Mouse (Mus musculus) MEL (cell line): ENCODE measurements at regions not wholly inside any gene's neighbourhood (a gene's known extent, or its start where the extent isn't known, plus 50 kb on each side); places are given as distances from the start of the nearest gene placed in this dataset.

ENCODE experiments used
- DNase-seq: peaks from one replicate; pipeline ENCODE4 v3.0.0; 2011; ENCODE audit warnings: low read depth, low spot score
- H3K27ac ChIP-seq: 2 replicates; pipeline ENCODE4 v1.5.1; 2012; ENCODE audit warnings: low read depth, mild to moderate bottlenecking, control low read depth, low read length, moderate library complexity; ENCODE audit not compliant: control insufficient read depth
- H3K27me3 ChIP-seq, 2 experiments: fragments of 150-350 bp in 1 of 2; sonication (generic) in 1 of 2; 2 replicates each; pipeline ENCODE4 v1.6.1; 2012; ENCODE audit warnings: low read length in 2 of 2, mild to moderate bottlenecking in 2 of 2, improper control_type of control experiment in 1 of 2, moderate library complexity in 1 of 2; ENCODE audit not compliant: insufficient read depth in 2 of 2, control insufficient read depth in 1 of 2
- H3K36me3 ChIP-seq, 2 experiments: 2 replicates each; pipeline ENCODE4 v1.6.1; 2012 to 2014; ENCODE audit warnings: low read length in 2 of 2, improper control_type of control experiment in 1 of 2, inconsistent platforms in 1 of 2, mild to moderate bottlenecking in 1 of 2; ENCODE audit not compliant: insufficient read depth in 2 of 2, control insufficient read depth in 1 of 2
- H3K4me1 ChIP-seq, 2 experiments: fragments of 150-350 bp in 1 of 2; sonication (generic) in 1 of 2; 2 replicates each; pipeline ENCODE4 v1.6.1; 2012; ENCODE audit warnings: low read length in 2 of 2, improper control_type of control experiment in 1 of 2, mild to moderate bottlenecking in 1 of 2; ENCODE audit not compliant: insufficient read depth in 2 of 2, control insufficient read depth in 1 of 2
- H3K4me3 ChIP-seq, 2 experiments: fragments of 150-350 bp in 1 of 2; sonication (generic) in 1 of 2; 2 replicates each; pipeline ENCODE4 v1.5.1; 2012; ENCODE audit warnings: low read depth in 2 of 2, low read length in 2 of 2, mild to moderate bottlenecking in 2 of 2, moderate library complexity in 2 of 2, control low read depth in 1 of 2, improper control_type of control experiment in 1 of 2; ENCODE audit not compliant: control insufficient read depth in 1 of 2, insufficient read depth in 1 of 2
- H3K79me2 ChIP-seq: 2 replicates; pipeline ENCODE4 v1.6.1; 2012; ENCODE audit warnings: mild to moderate bottlenecking, low read length, moderate library complexity; ENCODE audit not compliant: control insufficient read depth, poor library complexity, insufficient read depth
- H3K9ac ChIP-seq: 2 replicates; pipeline ENCODE4 v1.6.1; 2012; ENCODE audit warnings: low read depth, mild to moderate bottlenecking, control low read depth, low read length, moderate library complexity; ENCODE audit not compliant: control insufficient read depth, poor library complexity, severe bottlenecking
- H3K9me3 ChIP-seq: fragments of 150-350 bp; sonication (generic); replicated peaks from 2 replicates; pipeline ENCODE4 v1.6.1; 2012; ENCODE audit warnings: mild to moderate bottlenecking, low read length, improper control_type of control experiment, moderate library complexity; ENCODE audit not compliant: insufficient read depth
- E2F4 ChIP-seq: IDR thresholded peaks from 2 replicates; pipeline ENCODE4 v1.6.1; 2011; ENCODE audit warnings: low read depth, low read length, improper control_type of control experiment, borderline replicate concordance
- ELF1 ChIP-seq: IDR thresholded peaks from 2 replicates; pipeline ENCODE4 v1.6.1; 2014; ENCODE audit warnings: low read depth, mild to moderate bottlenecking, inconsistent platforms, low read length, improper control_type of control experiment, moderate library complexity
- EP300 ChIP-seq, 2 experiments: IDR thresholded peaks; 2 replicates each; pipeline ENCODE4 v1.6.1; 2011; ENCODE audit warnings: improper control_type of control experiment in 2 of 2, low read length in 2 of 2, low read depth in 1 of 2, mild to moderate bottlenecking in 1 of 2
- MAX ChIP-seq: IDR thresholded peaks from 2 replicates; pipeline ENCODE4 v1.6.1; 2011; ENCODE audit warnings: low read length, improper control_type of control experiment
- MAZ ChIP-seq: IDR thresholded peaks from 2 replicates; pipeline ENCODE4 v1.6.1; 2012; ENCODE audit warnings: low read depth, mild to moderate bottlenecking, inconsistent platforms, low read length, improper control_type of control experiment
- MYB ChIP-seq: IDR thresholded peaks from 2 replicates; pipeline ENCODE4 v1.6.1; 2011; ENCODE audit warnings: mild to moderate bottlenecking, low read depth, low read length, improper control_type of control experiment
- POLR2AphosphoS2 ChIP-seq: IDR thresholded peaks from 2 replicates; pipeline ENCODE4 v1.6.1; 2011; ENCODE audit warnings: low read length, improper control_type of control experiment
- POLR2AphosphoS5 ChIP-seq: IDR thresholded peaks from 2 replicates; pipeline ENCODE4 v1.6.1; 2012; ENCODE audit warnings: low read depth, borderline replicate concordance, mild to moderate bottlenecking, inconsistent platforms, low read length, moderate library complexity, mixed read lengths
- RAD21 ChIP-seq: IDR thresholded peaks from 2 replicates; pipeline ENCODE4 v1.6.1; 2011; ENCODE audit warnings: mild to moderate bottlenecking, low read depth, low read length, improper control_type of control experiment
- RCOR1 ChIP-seq: IDR thresholded peaks from 2 replicates; pipeline ENCODE4 v1.6.1; 2012; ENCODE audit warnings: low read depth, mild to moderate bottlenecking, inconsistent platforms, low read length, improper control_type of control experiment
- TBP ChIP-seq: IDR thresholded peaks from 2 replicates; pipeline ENCODE4 v1.8.0; 2011; ENCODE audit warnings: low read depth, low read length, improper control_type of control experiment
- TCF12 ChIP-seq: IDR thresholded peaks from 2 replicates; pipeline ENCODE4 v1.6.1; 2014; ENCODE audit warnings: low read depth, mild to moderate bottlenecking, inconsistent platforms, low read length, improper control_type of control experiment, moderate library complexity
- USF1 ChIP-seq: IDR thresholded peaks from 2 replicates; pipeline ENCODE4 v1.6.1; 2014; ENCODE audit warnings: low read depth, mild to moderate bottlenecking, inconsistent platforms, low read length, improper control_type of control experiment, moderate library complexity
- USF2 ChIP-seq, 2 experiments: IDR thresholded peaks; 2 replicates each; pipeline ENCODE4 v1.6.1; 2011 to 2012; ENCODE audit warnings: improper control_type of control experiment in 2 of 2, low read length in 2 of 2, borderline replicate concordance in 1 of 2, inconsistent platforms in 1 of 2, low read depth in 1 of 2, mild to moderate bottlenecking in 1 of 2; ENCODE audit not compliant: insufficient read depth in 1 of 2

DNA sequence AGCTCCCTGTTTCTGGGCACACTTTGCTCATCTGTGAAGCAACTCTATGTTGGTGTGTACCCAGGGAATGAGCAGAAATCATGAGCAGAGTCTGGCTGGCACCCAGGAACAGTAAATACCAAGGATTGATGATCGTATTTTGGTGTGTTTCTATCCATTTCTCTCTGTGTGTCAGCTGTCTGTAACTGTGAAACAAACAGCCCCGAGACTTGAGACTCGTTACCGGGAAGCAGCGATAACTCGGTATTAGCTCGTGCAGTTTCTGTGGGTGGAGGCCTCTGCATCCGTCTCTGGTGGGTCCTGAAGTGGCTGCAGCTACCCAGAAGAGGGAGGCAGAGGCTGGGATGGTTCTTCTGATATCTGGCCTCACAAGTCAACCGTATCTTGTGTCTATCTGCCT is 151.7 kb upstream of the Gm26897 start:
- Histone ChIP-seq H3K9me3 (no peaks in the 10 kb centered on the region), H3K9ac (no peak overlapping the region), H3K36me3 (no peaks in the 10 kb centered on the region), H3K79me2 (no peaks in the 10 kb centered on the region), H3K27ac (no peak overlapping the region), H3K4me3 (no peak overlapping the region), H3K4me1 (no peaks in the 10 kb centered on the region), H3K27me3 (no peaks in the 10 kb centered on the region; a peak in 1 of 4 replicates)
- DNase-seq, result no peak
- no peak for TF ChIP-seq POLR2AphosphoS5
- no peak for TF ChIP-seq MAX
- no peak for TF ChIP-seq POLR2AphosphoS2
- no peak for TF ChIP-seq USF2 (IDR thresholded peaks at IDR 0.05; ENCODE audit: borderline replicate concordance in 1 of 2, insufficient read depth in 1 of 2, low read depth in 1 of 2, low read length in 2 of 2)
- no peak for TF ChIP-seq E2F4
- no peak for TF ChIP-seq EP300 (IDR thresholded peaks at IDR 0.05; ENCODE audit: low read depth in 1 of 2, low read length in 2 of 2)
- no peak for TF ChIP-seq RAD21
- TF ChIP-seq USF1, result no peak
- TF ChIP-seq RCOR1, result no peak
- TF ChIP-seq MAZ, result no peak
- no peak for TF ChIP-seq ELF1

DNA sequence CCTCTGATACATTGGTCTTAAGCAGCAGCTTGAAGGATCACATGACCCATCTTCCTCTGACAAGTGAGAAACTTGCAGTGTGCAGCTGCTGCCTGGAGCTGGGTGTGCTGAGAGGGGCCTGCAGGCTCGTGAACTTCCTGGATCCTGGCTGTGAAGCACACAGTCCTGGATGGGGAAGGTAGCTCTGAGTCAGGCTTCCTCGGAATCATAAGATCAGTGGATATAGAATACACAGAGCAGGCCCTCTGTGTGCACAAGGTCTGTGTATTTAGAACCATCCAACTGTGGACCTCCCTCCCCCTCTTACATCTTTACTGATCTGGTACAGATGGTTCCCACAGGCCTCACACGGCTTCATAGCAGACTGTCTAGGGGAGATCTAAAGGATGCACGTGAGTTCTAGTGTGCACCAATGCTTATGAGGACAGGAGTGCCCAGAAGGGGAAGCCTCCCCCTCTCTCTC is 143.1 kb upstream of the Gm26897 start:
- H3K36me3 ChIP-seq, result no peaks in the 10 kb centered on the region
- DNase-seq, result no peak
- H3K9ac ChIP-seq, result no peak overlapping the region
- H3K27me3 ChIP-seq, result no peaks in the 10 kb centered on the region
- TF ChIP-seq RAD21 (no peak), TCF12 (no peak)
- no peaks in the 10 kb centered on the region for H3K4me1 ChIP-seq
- no peaks in the 10 kb centered on the region for H3K79me2 ChIP-seq
- H3K27ac ChIP-seq, result no peak overlapping the region
- no peak overlapping the region for H3K4me3 ChIP-seq
- no peaks in the 10 kb centered on the region for H3K9me3 ChIP-seq

DNA sequence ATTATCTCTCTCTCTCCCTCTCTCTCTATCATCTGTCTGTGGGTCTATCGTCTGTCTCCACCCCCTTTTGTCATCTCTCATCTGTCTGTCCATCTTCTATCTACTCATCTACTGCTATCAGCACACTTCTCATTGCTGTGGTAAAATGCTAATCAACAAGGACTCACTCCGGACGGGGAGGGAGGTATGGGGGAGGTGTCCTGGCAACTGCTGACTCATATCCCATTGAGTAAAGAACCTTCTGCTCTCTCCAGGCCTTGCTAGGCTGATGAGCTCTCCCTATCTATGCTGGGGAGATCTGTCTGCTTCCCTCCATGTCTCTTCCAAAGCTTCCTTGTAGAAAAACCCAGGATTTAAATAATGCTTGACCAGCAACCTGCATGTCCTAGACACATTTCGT is 140.9 kb upstream of the Gm26897 start:
- H3K4me3 ChIP-seq, result no peak overlapping the region
- TF ChIP-seq TBP, result no peak
- no peak for TF ChIP-seq MYB
- TF ChIP-seq ELF1, result no peak
- TF ChIP-seq MAZ, result no peak
- TF ChIP-seq USF2 (IDR thresholded peaks at IDR 0.05; ENCODE audit: borderline replicate concordance in 1 of 2, insufficient read depth in 1 of 2, low read depth in 1 of 2, low read length in 2 of 2), result no peak
- H3K79me2 ChIP-seq, result no peaks in the 10 kb centered on the region
- H3K9ac ChIP-seq, result no peak overlapping the region
- no peaks in the 10 kb centered on the region for H3K4me1 ChIP-seq
- H3K36me3 ChIP-seq, result no peaks in the 10 kb centered on the region
- no peaks in the 10 kb centered on the region for H3K9me3 ChIP-seq
- H3K27me3 ChIP-seq, result no peaks in the 10 kb centered on the region
- peak; percentile 11 for DNase-seq
- H3K27ac ChIP-seq, result no peak overlapping the region
